Mouse (Mus musculus): ENCODE data around the gene Lrrc74a. TPM values are rescaled to one million over a fixed set of nuclear protein-coding genes. Genes with fewer than 3 reads are reported as not detected.

The Lrrc74a gene
- polyA plus RNA-seq, 1 experiment = not detected

DNA sequence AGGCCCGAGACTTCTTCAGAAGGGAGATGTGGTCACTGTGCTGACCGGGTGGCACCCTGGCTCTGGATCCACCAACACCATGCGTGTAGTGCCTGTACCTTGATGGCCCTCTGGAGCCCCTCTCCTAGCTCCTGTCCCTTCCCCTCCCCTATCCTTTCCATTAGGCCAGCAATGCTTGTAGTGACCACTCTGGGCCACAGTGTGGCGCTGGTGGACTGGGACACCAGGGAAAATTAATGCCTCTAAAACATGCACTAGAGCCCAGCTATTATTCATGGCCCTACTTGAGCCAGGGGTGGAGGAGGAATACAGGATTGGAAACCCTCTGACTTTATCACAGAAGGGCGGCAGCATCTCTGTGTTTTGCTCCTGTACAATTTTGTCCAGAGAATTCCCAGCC, 18.8 kb upstream of the Lrrc74a start:
- WGBS = 67% methylated on average over 5 of the region's 5 CpGs
- DNase-seq (ENCODE audit: low read depth, low spot score) = no peak

- WGBS = 93% methylated on average over 11 of the region's 11 CpGs
Measured at GRCm38 (mm10) chr12:86716962-86717361, 17.2 kb upstream of the Lrrc74a start.

DNA sequence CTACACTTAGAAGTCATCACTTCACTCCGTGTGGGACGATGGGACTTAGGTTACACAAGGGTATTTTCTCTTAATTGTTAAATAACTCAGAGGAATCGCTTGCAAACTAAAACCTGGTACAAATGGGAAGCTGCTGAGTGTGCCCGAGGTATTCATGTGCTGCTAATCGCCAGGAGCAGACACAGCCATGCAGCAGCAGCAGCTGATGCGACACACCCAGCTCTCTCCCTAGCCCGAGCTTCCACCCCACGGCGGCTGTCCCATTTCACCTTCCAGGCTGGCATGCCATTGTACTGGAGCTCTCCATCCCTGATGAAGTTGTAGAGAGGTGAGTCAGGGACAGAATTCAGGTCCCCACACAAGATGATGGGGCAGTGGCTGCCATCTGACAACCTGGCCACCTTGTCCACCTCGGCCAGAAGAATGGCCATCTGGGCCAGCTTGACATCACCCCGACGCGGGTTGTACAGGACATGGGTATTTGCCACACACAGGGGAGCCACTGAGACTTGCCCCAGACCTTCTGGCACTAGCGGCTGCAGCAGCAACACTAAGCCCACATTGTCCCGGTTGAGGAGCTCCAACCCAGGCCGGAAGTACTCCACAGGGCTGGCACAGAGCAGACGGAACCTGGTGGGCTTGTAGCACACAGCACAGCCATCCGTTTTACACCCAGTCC, 14.1 kb upstream of the Lrrc74a start:
- no peak for DNase-seq (ENCODE audit: low read depth, low spot score)
- WGBS = 84% methylated on average over 18 of the region's 18 CpGs

More at GRCm38 (mm10) chr12:86716962-86717361, 17.2 kb upstream of the Lrrc74a start:
- DNase-seq (ENCODE audit: low read depth, low spot score) = no peak

DNA sequence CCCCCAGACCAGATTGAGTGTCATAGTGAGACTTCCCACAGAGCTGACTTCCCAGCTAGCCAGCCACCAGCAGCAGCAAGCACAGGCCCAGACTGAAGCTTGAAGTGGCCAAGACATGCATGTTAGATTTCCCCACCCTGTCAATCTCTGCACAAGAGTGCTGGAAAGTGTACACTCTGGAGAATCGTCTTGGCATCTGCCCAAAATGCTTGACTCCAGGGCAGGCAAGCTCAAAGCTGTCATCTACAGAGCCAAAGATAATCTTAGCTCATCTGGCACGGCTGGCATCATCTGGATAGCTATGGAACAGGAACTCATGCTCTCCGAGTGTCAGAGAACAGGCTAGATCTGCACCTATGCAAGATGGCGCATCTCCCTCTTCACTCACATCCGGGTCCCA, 12.7 kb upstream of the Lrrc74a start:
- no peak for DNase-seq (ENCODE audit: low read depth, low spot score)
- WGBS = 85% methylated on average over 5 of the region's 5 CpGs

DNA sequence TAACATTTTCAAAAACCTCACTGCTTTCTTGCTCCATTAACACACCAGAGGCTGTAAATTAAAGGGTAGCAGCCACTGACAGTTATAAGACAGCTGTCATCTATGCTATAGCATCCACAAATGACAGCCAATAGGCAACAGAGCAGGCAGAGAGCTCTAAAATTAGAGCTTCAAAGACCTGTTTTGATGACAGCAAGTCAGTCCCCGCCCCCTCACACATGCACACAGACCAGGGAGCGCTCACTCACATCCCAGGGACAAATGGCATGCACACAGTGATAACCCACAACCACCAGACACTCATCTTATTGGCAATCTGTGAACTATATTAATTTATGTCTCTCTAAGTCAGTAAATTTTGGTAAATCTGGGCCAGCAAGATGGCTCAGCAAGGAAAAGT, 9.9 kb upstream of the Lrrc74a start:
- DNase-seq (ENCODE audit: low read depth, low spot score) = no peak
- 94% methylated on average over 2 of the region's 2 CpGs for WGBS

- DNase-seq (ENCODE audit: low read depth, low spot score) = no peak
- WGBS = 1% methylated on average over 19 of the region's 19 CpGs
Measured at GRCm38 (mm10) chr12:86725706-86726105, 8.5 kb upstream of the Lrrc74a start.

- peak; percentile 76 for DNase-seq (ENCODE audit: low read depth, low spot score)
- under 1% methylated on average over 44 of the region's 44 CpGs for WGBS
Measured at GRCm38 (mm10) chr12:86726120-86726640, 8.0 kb upstream of the Lrrc74a start, which contains the start of gene Angel1. Gene Angel1, minus strand, starts transcription at chr12:86726460.

DNA sequence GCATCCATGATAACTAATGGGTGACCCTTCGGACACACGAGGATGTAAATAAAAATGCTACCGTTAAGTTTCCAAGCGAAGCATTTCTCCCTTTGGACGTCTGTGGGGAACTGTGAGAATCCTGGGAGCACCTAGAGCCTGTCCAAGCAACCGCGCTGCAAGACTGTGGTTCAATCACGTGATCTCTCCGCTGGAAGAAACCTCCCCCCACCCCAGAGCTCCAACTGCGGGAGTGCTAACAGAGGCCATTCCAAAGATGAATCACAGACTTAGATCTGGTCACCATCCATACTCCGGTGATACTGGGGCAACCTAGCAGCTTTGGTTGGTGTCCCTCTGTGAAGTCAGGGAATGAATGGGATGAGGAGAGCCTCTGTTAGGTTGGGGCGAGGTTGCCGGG, 26.9 kb downstream of the Lrrc74a start:
- WGBS = 72% methylated on average over 13 of the region's 13 CpGs

GRCm38 (mm10) chr12:86764060-86764459, 29.9 kb downstream of the Lrrc74a start:
- WGBS = 61% methylated on average over 6 of the region's 6 CpGs
- DNase-seq (ENCODE audit: low read depth, low spot score) = no peak

More for the DNA sequence above, 26.9 kb downstream of the Lrrc74a start:
- DNase-seq (ENCODE audit: low read depth, low spot score) = no peak

DNA sequence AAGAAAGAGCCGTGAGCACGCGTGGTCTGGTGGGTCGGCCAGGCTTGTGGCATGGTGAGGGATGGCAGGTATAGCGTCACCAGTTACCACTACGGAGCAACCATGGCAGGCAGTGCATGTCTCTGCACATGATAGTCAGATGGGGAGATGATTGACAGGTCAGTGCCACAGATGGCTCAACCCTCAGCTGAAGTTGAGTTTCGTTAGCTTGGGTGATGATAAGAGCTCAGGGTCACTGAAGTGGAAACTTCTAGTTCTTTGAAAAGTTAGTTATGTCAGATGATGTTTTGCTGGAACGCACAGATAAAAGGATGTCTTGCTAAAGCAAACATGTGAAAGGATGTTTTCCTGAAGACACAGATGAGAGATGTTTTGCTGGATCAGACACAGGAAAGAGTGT, 32.3 kb downstream of the Lrrc74a start:
- DNase-seq (ENCODE audit: low read depth, low spot score) = no peak
- 86% methylated on average over 8 of the region's 8 CpGs for WGBS

DNA sequence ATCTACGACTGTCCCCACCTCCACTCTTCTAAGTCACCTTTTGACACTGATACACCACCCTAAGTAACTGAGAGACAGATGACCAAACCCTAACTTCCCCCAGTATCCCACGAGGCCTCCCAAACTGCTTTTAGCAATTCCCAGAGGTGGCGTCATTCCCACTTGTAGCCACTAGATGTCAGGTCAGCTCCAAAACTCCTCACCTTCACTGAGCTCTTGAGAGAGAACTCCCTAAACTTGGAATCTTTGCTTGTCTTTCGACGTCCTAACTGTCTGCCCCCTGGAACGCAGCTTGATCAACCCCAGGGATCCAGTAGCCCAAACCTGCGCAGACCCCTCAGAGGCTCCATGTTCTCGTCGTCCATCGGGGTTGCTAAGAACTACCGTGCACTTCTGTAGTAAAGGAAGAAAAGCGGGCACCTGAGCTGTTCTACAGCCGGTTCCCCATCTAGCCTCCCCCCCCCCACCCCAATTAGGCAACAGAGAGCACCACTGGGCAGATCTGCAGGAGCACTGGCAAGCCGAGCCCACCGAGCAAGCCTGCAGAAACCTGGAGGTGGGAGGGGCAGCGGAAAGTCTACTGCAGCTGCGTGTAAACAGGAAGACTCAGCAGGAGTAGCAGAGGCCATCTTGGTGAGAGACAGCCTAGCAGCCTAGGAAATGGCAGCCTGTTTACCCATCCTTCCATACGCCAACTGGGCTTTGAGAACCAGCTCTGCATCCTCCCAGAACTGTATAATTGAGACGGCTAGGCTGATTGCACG, 33.9 kb downstream of the Lrrc74a start:
- DNase-seq (ENCODE audit: low read depth, low spot score) = no peak
- 40% methylated on average over 20 of the region's 20 CpGs for WGBS

DNA sequence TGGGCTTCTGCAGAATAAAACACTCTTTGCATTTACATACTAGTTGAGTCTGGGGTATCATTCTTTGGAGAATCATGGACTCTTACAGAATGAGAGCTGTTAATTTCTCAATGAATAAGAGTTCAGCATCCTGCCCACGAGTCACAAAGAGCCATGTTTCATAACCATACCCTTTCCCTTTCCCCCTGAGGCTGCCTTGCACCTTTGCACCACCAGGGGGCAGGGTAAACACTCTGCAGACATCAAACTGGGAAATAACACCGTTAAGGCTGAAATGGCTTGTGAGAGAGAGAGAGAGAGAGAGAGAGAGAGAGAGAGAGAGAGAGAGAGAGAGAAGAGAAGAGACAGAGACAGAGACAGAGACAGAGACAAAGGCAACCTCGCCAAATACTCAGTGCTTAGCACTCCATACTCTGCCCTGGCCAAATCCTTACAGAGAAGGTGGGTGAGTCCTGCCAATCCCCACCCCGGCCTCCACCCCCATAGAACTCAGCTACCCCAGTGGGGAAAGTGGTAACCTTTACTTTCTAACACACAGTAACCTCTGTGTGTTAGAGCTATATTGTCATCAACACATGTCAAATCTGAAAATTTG, 34.9 kb downstream of the Lrrc74a start:
- no peak for DNase-seq (ENCODE audit: low read depth, low spot score)
- 30% methylated on average over 4 of the region's 4 CpGs for WGBS

DNA sequence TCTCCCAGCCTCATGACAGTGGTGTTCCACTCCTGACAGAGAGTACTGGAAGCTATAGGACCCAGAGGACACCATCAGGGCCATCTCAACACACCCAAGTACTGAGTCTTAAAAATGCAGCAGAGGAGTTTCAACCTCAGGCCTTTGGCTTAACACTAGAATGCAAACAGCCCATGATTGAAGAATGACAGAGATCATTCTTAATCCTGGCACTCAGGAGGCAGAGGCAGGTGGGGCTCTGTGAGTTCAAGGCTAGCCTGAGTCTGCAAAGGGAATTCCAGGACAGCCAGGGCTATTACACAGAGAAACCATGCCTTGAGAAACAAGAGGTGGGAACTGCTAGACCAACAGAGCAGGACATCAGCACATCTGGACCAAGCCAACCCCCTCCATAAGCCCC, 35.6 kb downstream of the Lrrc74a start:
- no peak for DNase-seq (ENCODE audit: low read depth, low spot score)

DNA sequence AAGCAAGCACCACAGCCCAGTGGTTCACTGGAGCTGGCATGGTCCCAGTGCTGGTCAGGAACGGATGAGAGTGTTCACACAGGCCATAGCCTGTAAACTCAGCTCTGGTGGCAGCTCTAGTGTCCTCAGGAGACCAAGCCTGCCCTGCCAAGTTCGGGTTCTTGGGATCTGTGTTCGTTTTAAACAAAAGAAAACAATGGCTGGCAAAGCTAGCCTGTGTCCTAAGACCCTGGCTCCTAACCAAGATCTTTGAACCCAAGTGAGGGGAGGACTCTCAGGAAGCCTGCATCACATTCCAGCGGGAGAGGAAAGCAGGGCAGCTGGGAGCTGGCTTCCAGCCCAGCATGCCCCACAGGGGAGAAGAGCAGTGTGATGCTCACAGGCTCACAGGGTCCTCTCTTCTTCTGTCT, 36.1 kb downstream of the Lrrc74a start:
- 23% methylated on average over 4 of the region's 4 CpGs for WGBS
- DNase-seq (ENCODE audit: low read depth, low spot score) = no peak

DNA sequence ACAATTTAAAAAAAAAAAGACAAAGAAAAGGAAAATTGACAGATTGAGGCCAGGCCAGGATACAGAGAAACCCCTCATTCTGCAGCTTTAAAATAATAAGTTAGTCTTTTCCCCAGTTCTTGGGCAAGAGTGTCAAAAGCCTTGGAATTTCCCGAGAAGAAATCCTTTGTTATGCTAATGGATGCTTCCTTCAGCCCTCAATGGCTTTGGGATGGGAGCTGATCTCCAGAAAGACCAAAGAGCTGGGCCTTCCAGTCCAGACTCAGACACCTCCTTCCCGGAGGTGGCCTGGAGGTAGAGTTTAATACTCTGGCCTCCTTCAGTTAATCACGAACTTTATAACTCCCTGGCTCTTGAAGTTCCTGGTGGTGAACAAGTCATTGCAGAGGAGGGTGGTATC, 36.8 kb downstream of the Lrrc74a start:
- no peak for DNase-seq (ENCODE audit: low read depth, low spot score)
- 35% methylated on average over 3 of the region's 3 CpGs for WGBS

DNA sequence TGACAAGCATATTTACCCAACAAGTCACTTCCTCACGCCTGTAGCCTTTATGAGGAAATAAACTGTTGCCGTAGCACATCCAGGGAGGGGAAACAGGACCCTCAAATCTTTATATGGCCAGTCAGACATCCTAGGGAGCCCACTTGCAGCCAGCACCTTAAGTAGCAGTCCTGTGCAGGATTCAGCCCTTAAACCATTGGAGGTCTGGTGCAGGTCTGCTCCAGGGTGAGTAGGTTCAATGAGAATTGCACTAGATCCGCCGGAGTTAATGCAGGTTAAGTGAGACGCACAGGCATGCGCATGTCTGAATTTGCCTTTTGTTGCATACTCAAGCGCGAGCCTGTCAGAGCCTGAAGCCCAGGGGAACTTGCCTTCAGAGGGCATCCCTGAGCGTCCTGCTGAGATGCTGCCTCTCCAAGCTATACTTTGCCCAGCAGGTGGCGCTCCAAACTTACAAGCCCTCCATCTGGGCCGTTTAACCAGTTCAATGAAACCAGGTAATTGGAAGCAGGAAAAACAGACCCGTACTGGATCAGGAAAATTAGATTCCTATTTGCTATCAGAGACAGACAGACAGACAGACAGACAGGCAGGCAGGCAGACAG, 37.8 kb downstream of the Lrrc74a start:
- peak; percentile 95 for DNase-seq (ENCODE audit: low read depth, low spot score)
- WGBS = 5% methylated on average over 12 of the region's 12 CpGs

DNA sequence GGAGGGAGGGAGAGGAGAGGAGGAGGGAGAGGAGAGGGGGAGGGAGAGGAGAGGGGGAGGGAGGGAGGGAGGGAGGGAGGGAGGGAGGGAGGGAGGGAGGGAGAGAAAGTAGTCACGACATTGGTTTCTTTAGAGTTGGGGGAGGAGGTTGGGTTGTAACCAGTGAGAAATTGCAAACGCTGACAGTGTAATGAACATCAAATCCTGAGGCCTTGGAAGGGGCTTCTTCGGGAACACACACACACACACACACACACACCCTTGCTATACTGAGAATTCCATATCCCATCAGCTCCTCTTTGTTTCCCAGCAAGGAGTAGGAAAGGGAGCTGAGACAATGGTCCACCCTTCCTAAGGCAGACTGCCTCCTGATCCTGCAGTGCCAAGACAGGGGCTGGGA, 38.4 kb downstream of the Lrrc74a start:
- DNase-seq (ENCODE audit: low read depth, low spot score) = no peak

GRCm38 (mm10) chr12:86775561-86776280, 41.6 kb downstream of the Lrrc74a start:
- DNase-seq (ENCODE audit: low read depth, low spot score) = no peak

More for the DNA sequence above, 38.4 kb downstream of the Lrrc74a start:
- WGBS = 32% methylated on average over 3 of the region's 3 CpGs

DNA sequence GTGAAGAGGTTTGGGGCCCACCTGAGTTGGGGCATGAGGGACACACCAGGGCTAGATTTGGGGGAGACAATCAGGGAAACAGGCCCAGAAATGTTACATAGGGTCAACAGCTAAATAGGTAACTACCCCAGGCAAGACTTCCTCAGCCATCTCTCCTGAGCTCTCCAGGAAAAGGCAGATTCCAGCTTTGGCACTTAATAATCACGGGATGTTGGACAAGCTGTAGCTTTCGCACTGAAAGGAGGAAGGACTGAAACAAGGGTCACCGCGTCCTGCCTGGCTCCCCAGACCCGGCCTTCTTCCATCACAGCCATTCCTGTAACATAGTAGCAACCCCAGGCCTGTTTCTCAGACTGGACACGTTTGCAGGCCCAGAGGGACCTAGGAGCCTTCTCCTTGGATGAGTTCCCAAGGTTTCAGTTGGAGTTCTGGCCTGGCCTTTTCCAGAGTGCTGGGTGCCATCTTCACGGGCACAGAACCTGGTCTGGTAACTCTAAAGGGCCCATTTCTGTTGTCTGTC, 42.2 kb downstream of the Lrrc74a start:
- no peak for DNase-seq (ENCODE audit: low read depth, low spot score)
- WGBS = 78% methylated on average over 7 of the region's 7 CpGs

More at GRCm38 (mm10) chr12:86775561-86776280, 41.6 kb downstream of the Lrrc74a start:
- 48% methylated on average over 7 of the region's 7 CpGs for WGBS

Measured in large intestine, adult 2 months (tissue).